In the genomic region with DNA sequence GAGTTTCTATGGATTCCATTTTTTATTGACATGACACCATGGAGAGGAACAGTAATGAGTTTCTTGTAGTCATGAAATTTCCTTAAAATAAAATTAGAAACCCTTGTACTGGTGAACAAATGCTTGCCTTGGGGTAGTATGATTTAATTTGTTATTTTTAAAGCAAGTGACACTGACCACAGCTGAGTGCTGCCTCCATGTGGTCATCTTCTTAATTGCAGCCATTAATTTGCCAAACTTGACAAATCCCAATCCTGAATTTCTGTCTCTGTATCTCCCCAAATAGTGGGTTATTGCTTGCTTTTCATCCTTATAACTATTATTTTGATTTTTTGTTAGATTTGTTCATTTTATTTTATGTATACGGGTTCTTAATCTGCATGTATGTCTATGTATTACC, we compare ENCODE assay signal across 9 mouse cellular contexts. TPM values are rescaled to one million over a fixed set of nuclear protein-coding genes. Genes with fewer than 3 reads are reported as not detected.
DNase-seq lines count a peak whose midpoint lies in the region; ATAC-seq lines count a peak whose summit lies in the region.
"Had no signal": no experiment of that assay in that cellular context is flagged by ENCODE, and none has a peak within 500 bp of the region (broad histone marks: within the 10 kb centered on the region; RNA-seq: fewer than 3 reads in every experiment).

No protein-coding gene starts in this region.

- no peak for ATAC-seq in kidney, embryonic 14.5 days (ENCODE audit: low FRiP score, low TSS enrichment)

- peak; percentile 16 for DNase-seq in kidney, adult 18-20 months
- DNase-seq in right cerebral cortex, adult 2 months (ENCODE audit: low spot score in 2 of 2): peak; percentile 16 to 31
- DNase-seq in right cerebral cortex, postnatal 10 days (ENCODE audit: low spot score in 2 of 2): no peak
- peak; percentile 1 for DNase-seq in c-Kit-positive CD71-positive TER-119-positive erythroid progenitor cells, embryonic 14.5 days (ENCODE audit: low spot score)
- DNase-seq in retina, embryonic 14.5 days (ENCODE audit: low spot score): peak; percentile 33
- DNase-seq in spleen, postnatal 14 days (ENCODE audit: low spot score in 2 of 2): no peak
- no peak for DNase-seq in thymus, postnatal 36 days

- no peak overlapping the region for H3K4me2 ChIP-seq in kidney, embryonic 14.5 days (replicated peaks; ENCODE audit: low read depth, low read length)
- H3K4me2 ChIP-seq: limb, embryonic 15.5 days had no signal

- H3K9me3 ChIP-seq in kidney, embryonic 14.5 days (ENCODE audit: control insufficient read depth, low read length): no peaks in the 10 kb centered on the region
- H3K9me3 ChIP-seq: limb, embryonic 15.5 days had no signal

- no peak overlapping the region for H3K27ac ChIP-seq in kidney, embryonic 14.5 days (ENCODE audit: low read depth, low read length)
- H3K27ac ChIP-seq: limb, embryonic 15.5 days had no signal

- peaks cover 6% of the 10 kb centered on the region; the same call in 1 of the 2 replicates for H3K27me3 ChIP-seq in kidney, embryonic 14.5 days (ENCODE audit: control insufficient read depth, insufficient read depth, low read length)
- H3K27me3 ChIP-seq: limb, embryonic 15.5 days had no signal

- H3K36me3 ChIP-seq in kidney, embryonic 14.5 days (ENCODE audit: control insufficient read depth, insufficient read depth, low read length): no peaks in the 10 kb centered on the region
- H3K36me3 ChIP-seq: limb, embryonic 15.5 days had no signal

- H3K9ac ChIP-seq in kidney, embryonic 14.5 days (ENCODE audit: low read depth, low read length): no peak overlapping the region
- H3K9ac ChIP-seq: limb, embryonic 15.5 days had no signal

- no peak overlapping the region for H3K4me3 ChIP-seq in kidney, embryonic 14.5 days (ENCODE audit: low read length)
- H3K4me3 ChIP-seq: limb, embryonic 15.5 days had no signal

- WGBS in kidney, embryonic 14.5 days: 61% methylated on average over 1 of the region's 1 CpGs

- no peaks in the 10 kb centered on the region for H3K4me1 ChIP-seq in kidney, embryonic 14.5 days (ENCODE audit: control insufficient read depth, insufficient read depth, low read length)
- H3K4me1 ChIP-seq: limb, embryonic 15.5 days had no signal

RNA-seq across cellular contexts. Expression of gene Unc13c, which starts 59.7 kb away (rescaled TPM):
- polyA plus RNA-seq in kidney, embryonic 14.5 days (2014; fragmentation: Nextera tagmentation; extraction: Ambion mirVana): 0.40 and 0.60 TPM in 2 replicates

Comparison
In these comparisons a context has a peak if more than half of its experiments do, and no peak if none do; other contexts are left out.
1. DNase-seq: peak in kidney, adult 18-20 months (single experiment), right cerebral cortex, adult 2 months (2 of 2), c-Kit-positive CD71-positive TER-119-positive erythroid progenitor cells, embryonic 14.5 days (single experiment) and retina, embryonic 14.5 days (single experiment); none in right cerebral cortex, postnatal 10 days (0 of 2), spleen, postnatal 14 days (0 of 2) and thymus, postnatal 36 days (0 of 2).